Mouse (Mus musculus) hindbrain, embryonic 11.5 days (tissue): ENCODE measurements at regions not wholly inside any gene's neighbourhood (a gene's known extent, or its start where the extent isn't known, plus 50 kb on each side); places are given as distances from the start of the nearest gene placed in this dataset.

ENCODE experiments used
- ATAC-seq: fragments of 200-750 bp; cut with Nextera tagmentation; 2 replicates; pipeline ENCODE4 v1.8.0; 2017; ENCODE audit warnings: mild to moderate bottlenecking, moderate TSS enrichment, moderate library complexity; ENCODE audit not compliant: low FRiP score
- DNase-seq: peaks from one replicate; pipeline ENCODE4 v3.0.0-alpha.2; 2015; ENCODE audit warnings: low spot score
- H3K27ac ChIP-seq: fragments of 300-500 bp; sonication (generic); 2 replicates; pipeline ENCODE4 v1.5.1; 2014; ENCODE audit warnings: mild to moderate bottlenecking, low read depth, low read length
- H3K27me3 ChIP-seq: fragments of 300-500 bp; sonication (generic); 2 replicates; pipeline ENCODE4 v1.6.1; 2014; ENCODE audit warnings: mild to moderate bottlenecking, low read length, moderate library complexity, mixed read lengths; ENCODE audit not compliant: control insufficient read depth, insufficient read depth
- H3K36me3 ChIP-seq: fragments of 300-500 bp; sonication (generic); 2 replicates; pipeline ENCODE4 v1.6.1; 2014; ENCODE audit warnings: mild to moderate bottlenecking, low read length, moderate library complexity, mixed read lengths; ENCODE audit not compliant: control insufficient read depth, insufficient read depth
- H3K4me1 ChIP-seq: fragments of 300-500 bp; sonication (generic); replicated peaks from 2 replicates; pipeline ENCODE4 v1.6.1; 2014; ENCODE audit warnings: low read length, mixed read lengths; ENCODE audit not compliant: control insufficient read depth, insufficient read depth
- H3K4me2 ChIP-seq: fragments of 300-500 bp; sonication (generic); replicated peaks from 2 replicates; pipeline ENCODE4 v1.6.1; 2014; ENCODE audit warnings: mild to moderate bottlenecking, low read depth, low read length
- H3K4me3 ChIP-seq: fragments of 300-500 bp; sonication (generic); 2 replicates; pipeline ENCODE4 v1.5.1; 2014; ENCODE audit warnings: low read depth, low read length
- H3K9ac ChIP-seq: fragments of 300-500 bp; sonication (generic); 2 replicates; pipeline ENCODE4 v1.6.1; 2014; ENCODE audit warnings: low read depth, low read length
- H3K9me3 ChIP-seq: fragments of 300-500 bp; sonication (generic); 2 replicates; pipeline ENCODE4 v1.6.1; 2016; ENCODE audit warnings: low read length; ENCODE audit not compliant: control insufficient read depth
- WGBS: fragments of 180-500 bp; shearing (Covaris S2); extraction: QIAGEN DNeasy Blood & Tissue Kit; methylation state at CpG from one replicate; pipeline ENCODE4 v1.1.7; 2014; 5-methylcytosine and 5-hydroxymethylcytosine counted together

DNA sequence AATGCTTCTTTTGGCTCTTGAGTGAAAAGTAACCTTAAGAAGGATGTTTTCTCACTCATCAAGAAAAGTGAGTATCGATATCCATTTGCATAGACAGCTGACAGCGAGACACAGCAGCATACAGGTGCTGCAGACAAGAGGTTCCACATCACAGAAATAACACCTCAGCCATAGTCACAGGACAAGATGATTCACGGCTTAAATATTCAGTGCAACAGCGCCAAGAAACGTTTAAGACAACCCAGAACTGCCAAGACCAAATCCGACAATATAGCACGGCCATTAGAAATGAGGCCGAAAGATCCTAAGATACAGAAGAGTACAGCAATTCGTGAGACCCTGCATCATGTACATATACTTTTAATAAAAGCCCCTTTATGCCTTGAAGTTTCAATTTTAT, 375.9 kb downstream of the Psat1 start:
- Histone ChIP-seq H3K9ac (no peak overlapping the region), H3K27me3 (no peaks in the 10 kb centered on the region), H3K36me3 (no peaks in the 10 kb centered on the region), H3K4me1 (no peaks in the 10 kb centered on the region), H3K4me2 (no peak overlapping the region), H3K27ac (no peak overlapping the region), H3K9me3 (no peaks in the 10 kb centered on the region), H3K4me3 (no peak overlapping the region)
- WGBS = 94% methylated on average over 9 of the region's 9 CpGs
- DNase-seq (no peak), ATAC-seq (no peak)

- ATAC-seq = no peak
- no peaks in the 10 kb centered on the region for H3K4me1 ChIP-seq
- no peaks in the 10 kb centered on the region for H3K27me3 ChIP-seq
- H3K9me3 ChIP-seq = no peaks in the 10 kb centered on the region
- no peaks in the 10 kb centered on the region for H3K36me3 ChIP-seq
- H3K4me3 ChIP-seq = no peak overlapping the region
- H3K9ac ChIP-seq = no peak overlapping the region
- H3K27ac ChIP-seq = no peak overlapping the region
- WGBS = 92% methylated on average over 5 of the region's 5 CpGs
- no peak for DNase-seq
- H3K4me2 ChIP-seq = no peak overlapping the region
These were observed 385.6 kb downstream of the Psat1 start for GRCm38 (mm10) chr19:15561511-15561910.

- H3K27me3 ChIP-seq = no peaks in the 10 kb centered on the region
- H3K27ac ChIP-seq = no peak overlapping the region
- H3K4me1 ChIP-seq = no peaks in the 10 kb centered on the region
- no peak for DNase-seq
- no peak overlapping the region for H3K4me2 ChIP-seq
- WGBS = 85% methylated on average over 8 of the region's 8 CpGs
- H3K36me3 ChIP-seq = no peaks in the 10 kb centered on the region
- no peak overlapping the region for H3K9ac ChIP-seq
- H3K9me3 ChIP-seq = no peaks in the 10 kb centered on the region
- ATAC-seq = no peak
- H3K4me3 ChIP-seq = no peak overlapping the region
These were observed 393.2 kb downstream of the Psat1 start for GRCm38 (mm10) chr19:15553953-15554352.

GRCm38 (mm10) chr19:15517853-15518252, 429.3 kb downstream of the Psat1 start:
- no peak for ATAC-seq
- no peak overlapping the region for H3K4me2 ChIP-seq

DNA sequence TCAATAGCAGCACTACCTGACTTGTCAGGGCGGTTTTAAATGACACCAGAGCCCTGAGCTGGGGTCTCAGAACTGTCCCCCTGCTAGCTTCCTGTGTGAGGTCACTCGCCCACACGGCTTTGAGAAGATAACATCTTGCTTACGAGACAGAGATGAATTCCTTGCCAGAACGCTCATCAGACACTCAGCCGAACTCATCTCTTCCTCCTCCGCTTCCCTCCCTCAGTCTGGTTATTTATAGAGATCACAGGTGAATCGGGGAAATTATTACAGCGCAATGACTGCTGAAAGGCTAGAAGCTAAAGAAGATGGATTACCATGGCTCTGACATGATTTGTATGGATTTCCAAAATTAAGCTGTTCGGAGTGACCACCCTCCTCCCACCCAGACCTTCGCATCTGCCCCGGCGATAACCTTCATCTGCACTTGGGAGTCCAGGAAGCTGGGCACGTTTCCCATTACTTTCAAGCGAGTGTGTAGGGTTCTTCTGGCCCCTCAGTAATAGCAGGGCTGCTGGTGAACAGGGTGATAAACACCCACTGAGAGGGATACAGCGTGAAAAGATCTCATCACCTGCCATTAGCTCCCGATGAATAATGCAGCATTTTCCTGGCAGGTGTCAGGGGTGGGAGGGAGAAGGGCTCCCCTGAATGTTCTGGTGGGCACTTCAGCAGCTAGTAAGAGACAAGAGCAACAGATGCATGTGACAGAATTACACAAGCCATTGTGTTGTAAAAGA, 430.4 kb downstream of the Psat1 start:
- peak; percentile 59; the same call in 1 of the 2 replicates for ATAC-seq
- Histone ChIP-seq H3K4me2 (0 out of 2 replicates have a peak overlapping the region, but pooled peaks have one; percentile 6), H3K36me3 (no peaks in the 10 kb centered on the region), H3K9ac (no peak overlapping the region), H3K27ac (no peak overlapping the region), H3K9me3 (no peaks in the 10 kb centered on the region), H3K4me3 (no peak overlapping the region), H3K27me3 (no peaks in the 10 kb centered on the region), H3K4me1 (no peaks in the 10 kb centered on the region)
- WGBS = 44% methylated on average over 17 of the region's 17 CpGs
- peak; percentile 20 for DNase-seq

More at GRCm38 (mm10) chr19:15517853-15518252, 429.3 kb downstream of the Psat1 start:
- H3K27me3 ChIP-seq = no peaks in the 10 kb centered on the region
- no peaks in the 10 kb centered on the region for H3K4me1 ChIP-seq
- 83% methylated on average over 3 of the region's 3 CpGs for WGBS
- H3K36me3 ChIP-seq = no peaks in the 10 kb centered on the region
- H3K27ac ChIP-seq = no peak overlapping the region
- no peak for DNase-seq
- H3K4me3 ChIP-seq = no peak overlapping the region
- H3K9me3 ChIP-seq = no peaks in the 10 kb centered on the region
- no peak overlapping the region for H3K9ac ChIP-seq

GRCm38 (mm10) chr19:15513197-15513596, 433.9 kb downstream of the Psat1 start:
- H3K27me3 ChIP-seq = no peaks in the 10 kb centered on the region
- no peak overlapping the region for H3K4me2 ChIP-seq
- 85% methylated on average over 4 of the region's 4 CpGs for WGBS
- no peak overlapping the region for H3K27ac ChIP-seq
- DNase-seq (no peak), ATAC-seq (no peak)
- H3K9ac ChIP-seq = no peak overlapping the region
- no peaks in the 10 kb centered on the region for H3K9me3 ChIP-seq
- H3K36me3 ChIP-seq = no peaks in the 10 kb centered on the region
- no peak overlapping the region for H3K4me3 ChIP-seq
- H3K4me1 ChIP-seq = no peaks in the 10 kb centered on the region

DNA sequence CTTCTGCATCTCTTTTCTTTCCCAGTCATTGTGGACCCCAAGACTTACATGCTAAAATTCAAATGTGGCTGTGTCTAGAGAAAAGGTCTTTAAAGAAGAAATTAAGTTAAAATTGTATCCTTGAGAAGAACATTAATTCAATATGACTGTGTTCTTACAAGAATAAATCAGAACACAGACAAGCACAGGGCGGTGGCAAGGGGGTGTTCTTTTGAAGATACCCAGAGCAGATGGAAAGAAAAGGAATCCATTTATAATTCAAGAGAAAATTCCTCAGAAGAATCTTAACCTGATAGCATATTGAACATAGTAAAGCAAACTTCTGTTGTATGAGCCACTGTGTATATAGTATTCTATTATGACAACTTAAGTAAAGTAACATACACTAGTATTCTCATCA, 436.7 kb downstream of the Psat1 start:
- no peak for ATAC-seq
- 91% methylated on average over 1 of the region's 1 CpGs for WGBS

DNA sequence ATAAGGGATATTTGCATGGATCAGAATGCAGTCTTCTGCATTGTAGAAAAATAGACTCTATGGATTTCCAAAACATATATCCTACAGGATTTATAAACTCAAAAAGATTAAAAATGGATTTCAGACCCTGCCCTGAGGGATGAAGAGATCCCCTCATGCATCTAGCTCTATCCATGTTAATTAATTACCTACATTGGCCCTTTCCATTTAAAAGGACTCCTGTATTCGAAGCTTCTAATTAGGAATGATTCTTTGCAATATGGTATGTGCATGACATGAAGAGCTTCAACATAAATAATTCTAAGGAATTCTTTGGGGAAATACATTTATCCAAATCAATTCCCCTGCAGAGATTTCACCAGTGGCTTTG, 444.2 kb downstream of the Psat1 start:
- Histone ChIP-seq H3K9me3 (no peaks in the 10 kb centered on the region), H3K4me1 (no peaks in the 10 kb centered on the region), H3K27ac (no peak overlapping the region), H3K9ac (no peak overlapping the region), H3K4me2 (no peak overlapping the region), H3K36me3 (no peaks in the 10 kb centered on the region), H3K4me3 (no peak overlapping the region), H3K27me3 (no peaks in the 10 kb centered on the region)
- ATAC-seq = no peak
- no peak for DNase-seq
- WGBS = 79% methylated on average over 1 of the region's 1 CpGs

More for the DNA sequence above, 436.7 kb downstream of the Psat1 start:
- Histone ChIP-seq H3K27ac (no peak overlapping the region), H3K27me3 (no peaks in the 10 kb centered on the region), H3K9me3 (no peaks in the 10 kb centered on the region), H3K36me3 (no peaks in the 10 kb centered on the region), H3K4me2 (no peak overlapping the region), H3K9ac (no peak overlapping the region), H3K4me1 (no peaks in the 10 kb centered on the region), H3K4me3 (no peak overlapping the region)
- DNase-seq = no peak

GRCm38 (mm10) chr19:15502315-15502984, 444.7 kb downstream of the Psat1 start:
- Histone ChIP-seq H3K27ac (no peak overlapping the region), H3K27me3 (no peaks in the 10 kb centered on the region), H3K9me3 (no peaks in the 10 kb centered on the region), H3K4me3 (no peak overlapping the region), H3K4me2 (no peak overlapping the region), H3K36me3 (no peaks in the 10 kb centered on the region), H3K9ac (no peak overlapping the region), H3K4me1 (no peaks in the 10 kb centered on the region)
- ATAC-seq = no peak
- DNase-seq = no peak
- 62% methylated on average over 9 of the region's 9 CpGs for WGBS
